Mouse (Mus musculus) adrenal gland, adult 8-10 months (tissue): ENCODE measurements at regions not wholly inside any gene's neighbourhood (a gene's known extent, or its start where the extent isn't known, plus 50 kb on each side); places are given as distances from the start of the nearest gene placed in this dataset.

ENCODE experiments used
- DNase-seq: peaks from one replicate; pipeline ENCODE4 v3.0.0; 2022

DNA sequence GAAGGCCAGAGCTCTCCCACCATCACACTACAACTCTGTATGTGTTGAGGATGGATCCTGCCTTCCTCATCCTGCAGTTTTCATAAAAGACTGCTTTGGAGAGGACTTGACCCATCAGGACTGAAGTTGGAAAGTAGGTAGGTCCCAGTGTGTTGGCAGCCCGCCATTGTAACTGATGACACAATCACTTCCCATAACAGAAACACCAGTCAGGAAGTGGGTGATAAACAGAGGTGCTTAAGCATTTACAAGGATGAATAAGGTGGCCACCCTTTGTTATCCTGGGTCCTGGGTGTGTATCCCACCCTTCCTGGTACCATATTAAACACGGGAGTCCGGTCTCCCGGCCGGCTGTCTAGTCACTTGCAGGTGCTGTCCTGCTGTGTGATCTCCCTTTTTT, 118.3 kb downstream of the Snx10 start:
- DNase-seq: peak; percentile 17

- DNase-seq: no peak
These were observed 125.1 kb downstream of the Snx10 start for GRCm38 (mm10) chr6:51648813-51649212.

GRCm38 (mm10) chr6:51653753-51654152, 130.1 kb downstream of the Snx10 start:
- no peak for DNase-seq

DNA sequence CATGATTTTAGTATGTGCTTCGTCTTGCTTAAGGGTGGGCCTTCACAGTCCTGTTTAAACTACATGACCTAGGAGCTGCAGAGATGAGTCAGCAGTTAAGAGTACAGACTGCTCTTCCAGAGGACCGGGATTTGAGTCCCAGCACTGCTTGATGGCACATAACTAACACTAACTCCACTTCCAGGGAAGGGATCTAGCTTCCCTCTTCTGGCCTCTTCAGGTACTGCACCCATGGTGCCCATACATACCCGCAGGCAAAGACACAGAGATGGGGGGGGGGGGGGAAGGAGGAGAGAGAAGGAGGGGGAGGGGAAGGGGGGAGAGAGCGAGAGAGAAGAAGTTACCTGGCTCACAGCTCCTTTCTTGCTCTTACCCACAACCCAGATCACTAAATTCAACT, 131.3 kb downstream of the Snx10 start:
- no peak for DNase-seq

- DNase-seq: no peak
These were observed 132.4 kb downstream of the Snx10 start for GRCm38 (mm10) chr6:51656078-51656477.

- no peak for DNase-seq
These were observed 133.4 kb downstream of the Snx10 start for GRCm38 (mm10) chr6:51656883-51657640.

GRCm38 (mm10) chr6:51658360-51658759, 134.7 kb downstream of the Snx10 start:
- no peak for DNase-seq

- DNase-seq: no peak
These were observed 139.5 kb downstream of the Snx10 start for GRCm38 (mm10) chr6:51663178-51663577.

DNA sequence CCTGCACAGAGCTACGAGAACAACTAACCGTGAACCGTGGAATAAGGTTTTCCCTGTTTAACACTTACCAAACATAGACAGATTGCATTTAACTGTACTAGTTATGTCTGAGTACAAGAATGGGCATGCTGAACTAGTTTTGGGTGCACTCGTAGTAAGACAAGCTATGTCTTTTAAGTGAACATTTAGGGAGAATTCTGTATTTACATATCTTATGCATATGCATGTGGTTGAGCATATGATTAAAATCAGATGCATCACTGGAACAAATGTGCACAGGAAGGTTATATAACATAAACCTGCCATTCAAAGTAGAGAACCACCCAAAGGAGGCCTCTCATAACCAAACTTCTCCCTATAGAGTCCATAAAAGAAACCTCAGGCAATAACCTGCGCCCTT, 140.3 kb downstream of the Snx10 start:
- no peak for DNase-seq

- no peak for DNase-seq
These were observed 143.3 kb downstream of the Snx10 start for GRCm38 (mm10) chr6:51667022-51667421.

DNA sequence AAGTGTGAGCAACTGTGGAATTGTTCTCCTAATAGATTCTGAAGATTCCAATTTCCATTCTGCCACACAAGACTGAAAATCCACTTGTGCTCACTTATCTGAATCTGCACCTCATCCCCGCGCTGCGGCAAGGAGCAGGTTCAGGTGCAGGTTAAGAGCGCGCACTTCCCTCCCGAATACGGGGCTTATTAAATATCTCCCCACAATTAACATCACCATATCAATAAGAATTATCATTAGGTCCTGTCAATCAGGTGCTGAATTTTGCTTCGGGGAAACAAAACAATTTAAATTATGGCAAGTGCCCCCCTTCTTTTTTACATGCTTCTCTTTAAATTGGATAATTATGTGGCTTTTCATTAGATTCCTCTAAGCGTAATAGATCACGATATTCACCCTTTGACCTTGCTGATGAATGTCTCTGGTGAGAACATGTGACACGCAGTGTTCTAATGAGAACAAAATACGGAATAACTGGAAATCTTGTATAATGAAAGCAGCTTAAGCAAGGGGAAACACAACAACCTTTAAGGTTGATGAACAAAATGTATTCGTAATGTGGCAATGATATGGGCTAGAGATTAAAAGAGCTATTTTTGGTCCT, 151.7 kb downstream of the Snx10 start:
- no peak for DNase-seq

GRCm38 (mm10) chr6:51677162-51677996, 153.7 kb downstream of the Snx10 start:
- no peak for DNase-seq

DNA sequence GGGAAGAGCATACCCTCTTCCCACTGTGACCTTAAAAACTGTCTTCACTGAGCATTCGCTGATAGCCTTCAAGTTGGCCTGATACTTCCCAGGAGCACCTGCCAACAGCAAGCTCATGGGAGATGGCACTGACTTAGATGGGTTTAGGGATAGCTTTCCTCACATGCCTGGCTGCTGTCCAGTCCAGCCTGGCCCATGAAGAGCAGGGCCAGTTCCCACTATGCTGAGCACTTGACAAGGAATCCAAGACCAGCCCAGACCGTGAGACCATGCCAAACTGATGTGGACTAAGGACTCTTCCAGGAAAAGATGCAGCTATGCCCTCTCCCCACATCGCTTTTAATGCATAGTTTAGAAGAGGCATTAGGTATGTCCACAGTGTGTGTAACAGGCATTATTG, 155.0 kb downstream of the Snx10 start:
- DNase-seq: no peak

- DNase-seq: no peak
These were observed 156.6 kb downstream of the Snx10 start for GRCm38 (mm10) chr6:51680239-51680857.

DNA sequence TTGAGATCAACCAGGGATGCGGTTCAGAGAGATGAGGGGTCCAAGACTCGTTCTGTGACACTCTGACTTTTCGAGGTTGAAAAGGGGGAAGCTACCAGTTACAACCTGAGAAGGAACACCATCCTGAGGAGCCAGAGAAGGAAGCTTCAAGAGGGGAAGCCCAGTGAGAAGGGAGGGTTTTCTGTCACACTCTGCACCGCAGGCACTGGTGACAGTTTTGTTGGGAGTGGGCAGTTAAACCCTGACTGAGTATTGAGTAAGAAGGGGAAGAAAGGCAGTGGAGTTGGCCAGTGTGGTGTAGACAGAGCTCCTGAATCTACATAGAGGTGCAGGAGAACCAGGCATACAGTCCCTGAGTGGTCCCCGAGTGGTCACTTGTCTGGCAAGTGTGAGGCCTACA, 159.4 kb downstream of the Snx10 start:
- DNase-seq: no peak

DNA sequence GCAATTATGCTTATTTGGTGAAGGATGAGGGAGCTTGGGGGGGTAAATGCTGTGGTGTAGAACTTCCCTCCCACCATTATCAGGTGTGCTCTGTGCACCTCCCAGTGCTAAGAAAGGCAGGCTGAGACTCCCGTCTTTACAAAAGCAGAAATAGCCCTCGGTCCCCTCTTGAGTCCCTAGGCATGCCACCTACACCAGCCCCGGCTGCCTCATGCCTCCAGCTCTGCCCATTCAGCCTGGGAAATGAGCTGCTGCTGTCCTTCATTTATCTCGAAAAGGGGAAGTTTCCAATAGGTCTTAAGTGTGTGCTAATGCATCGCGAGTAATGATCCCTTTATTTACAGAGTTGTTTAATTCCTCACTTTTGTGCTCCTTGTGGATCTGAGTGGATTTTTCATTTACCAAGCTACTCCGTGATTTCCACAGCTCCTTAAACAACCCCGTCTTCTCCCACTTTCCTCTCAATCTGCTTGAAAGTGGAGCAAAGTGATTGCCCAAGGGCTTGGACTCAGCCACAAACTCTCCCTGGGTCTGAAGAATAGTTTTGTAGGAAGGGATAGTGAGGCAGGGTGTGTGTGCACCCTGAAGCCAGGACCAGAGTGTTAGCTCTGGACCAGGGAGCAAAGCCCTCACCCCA, 162.1 kb downstream of the Snx10 start:
- no peak for DNase-seq

GRCm38 (mm10) chr6:51690795-51691563, 167.3 kb downstream of the Snx10 start:
- DNase-seq: no peak

- DNase-seq: no peak
These were observed 170.3 kb downstream of the Snx10 start for GRCm38 (mm10) chr6:51693984-51694383.

DNA sequence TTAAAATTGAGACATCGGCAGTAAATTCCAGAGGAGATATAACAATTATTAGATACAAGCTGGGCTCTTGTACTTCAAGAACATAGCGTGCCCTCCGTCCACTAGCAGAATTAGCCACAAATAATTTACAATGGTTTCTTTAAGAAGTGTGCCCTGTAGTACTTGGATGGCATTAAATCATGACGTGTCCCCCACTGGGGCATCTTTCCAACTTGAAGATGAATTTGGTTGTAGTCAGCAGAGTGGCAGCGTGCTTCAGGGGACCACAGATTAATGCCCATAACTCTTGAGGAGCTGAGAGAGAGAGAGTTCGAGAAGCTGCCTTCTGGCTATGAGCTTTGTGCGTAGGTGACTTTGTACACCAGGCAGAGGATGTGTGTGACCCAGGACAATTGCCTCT, 172.7 kb downstream of the Snx10 start:
- no peak for DNase-seq

- DNase-seq: no peak
These were observed 174.1 kb downstream of the Snx10 start for GRCm38 (mm10) chr6:51697754-51698153.

DNA sequence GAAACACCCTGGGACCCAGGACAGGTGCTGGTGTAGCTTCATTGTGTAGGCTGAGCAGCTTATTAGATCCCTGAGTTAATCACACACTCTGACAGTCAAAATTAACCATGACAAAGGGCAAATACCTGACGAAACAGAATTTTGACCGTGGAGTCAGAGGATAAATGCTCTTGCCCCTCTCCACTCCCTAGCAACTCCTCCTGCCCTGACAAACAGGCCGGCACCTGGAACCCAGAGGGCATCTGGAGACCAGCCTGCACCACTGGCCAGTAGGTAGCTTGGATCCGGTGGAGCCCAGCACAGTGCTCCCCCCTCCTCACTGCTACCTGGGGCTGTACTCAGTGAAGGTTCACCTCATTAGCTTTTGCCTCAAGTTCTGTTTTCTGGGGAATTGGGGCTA, 174.5 kb downstream of the Snx10 start:
- no peak for DNase-seq
